In the genomic region with DNA sequence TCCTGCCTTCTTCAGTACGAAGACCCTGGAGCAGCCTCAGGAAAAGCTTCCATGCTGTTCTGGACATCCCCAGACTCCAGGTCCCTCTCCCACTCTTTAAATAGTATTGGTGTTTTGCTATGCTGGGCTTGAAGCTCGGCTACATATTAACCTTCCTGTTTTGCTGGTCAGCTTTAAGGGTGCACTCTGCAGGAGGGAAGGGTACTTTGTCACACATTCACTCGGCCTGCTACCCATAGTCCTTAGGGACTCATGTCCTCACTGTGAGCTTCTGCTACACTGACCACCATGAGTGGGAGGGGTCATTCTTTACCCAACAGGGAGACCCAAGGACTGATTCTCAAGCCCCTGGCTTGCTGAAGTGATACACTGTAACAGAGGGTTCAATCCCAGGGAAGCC, we compare ENCODE assay signal across 1 mouse cellular context.
TF ChIP-seq lines count a peak whose summit lies in the region.

No protein-coding gene starts in this region.

TF ChIP-seq in MEL, 35 proteins besides CTCF, POLR2A, EP300 and RAD21:
- no peak for TF ChIP-seq ELF1 (IDR thresholded peaks at IDR 0.05; ENCODE audit: low read depth, low read length)
- TF ChIP-seq NELFE (IDR thresholded peaks at IDR 0.05; ENCODE audit: low read depth, low read length) = no peak
- no peak for TF ChIP-seq UBTF (IDR thresholded peaks at IDR 0.05; ENCODE audit: borderline replicate concordance, insufficient read depth, low read depth, low read length)
- no peak for TF ChIP-seq KAT2A (conservative IDR thresholded peaks at IDR 0.05; ENCODE audit: low read depth, low read length)
- TF ChIP-seq SIN3A (IDR thresholded peaks at IDR 0.05; ENCODE audit: low read length) = peak; percentile 9; the same call in 1 of the 2 replicates
- TF ChIP-seq ZC3H11A (IDR thresholded peaks at IDR 0.05; ENCODE audit: low read depth, low read length) = no peak
